Mouse (Mus musculus) heart, embryonic 13.5 days (tissue): Measurements from ENCODE around the gene Sae1. TPM values are rescaled to one million over a fixed set of nuclear protein-coding genes. Genes with fewer than 3 reads are reported as not detected.

Experiments
- ATAC-seq: fragments of 200-750 bp; cut with Nextera tagmentation; 2 replicates; pipeline ENCODE4 v1.8.0; 2017; ENCODE audit warnings: moderate TSS enrichment; ENCODE audit not compliant: insufficient number of reproducible peaks, low FRiP score, low TSS enrichment; ENCODE audit errors: extremely low read depth
- H3K27ac ChIP-seq: fragments of 300-500 bp; sonication (generic); replicated peaks from 2 replicates; pipeline ENCODE4 v1.5.1; 2015; ENCODE audit warnings: moderate library complexity, mild to moderate bottlenecking, inconsistent platforms
- H3K27me3 ChIP-seq: fragments of 300-500 bp; sonication (generic); replicated peaks from 2 replicates; pipeline ENCODE4 v1.6.1; 2015; ENCODE audit warnings: mild to moderate bottlenecking, inconsistent platforms
- H3K36me3 ChIP-seq: fragments of 300-500 bp; sonication (generic); 2 replicates; pipeline ENCODE4 v1.6.1; 2015; ENCODE audit warnings: mild to moderate bottlenecking, inconsistent platforms
- H3K4me1 ChIP-seq: fragments of 300-500 bp; sonication (generic); 2 replicates; pipeline ENCODE4 v1.6.1; 2015; ENCODE audit warnings: inconsistent platforms
- H3K4me2 ChIP-seq: fragments of 300-500 bp; sonication (generic); 2 replicates; pipeline ENCODE4 v1.6.1; 2015; ENCODE audit warnings: inconsistent platforms, mild to moderate bottlenecking, moderate library complexity
- H3K4me3 ChIP-seq: fragments of 300-500 bp; sonication (generic); 2 replicates; pipeline ENCODE4 v1.5.1; 2015; ENCODE audit warnings: moderate library complexity, mild to moderate bottlenecking, inconsistent platforms
- H3K9ac ChIP-seq: fragments of 300-500 bp; sonication (generic); 2 replicates; pipeline ENCODE4 v1.6.1; 2015; ENCODE audit warnings: inconsistent platforms, mild to moderate bottlenecking, moderate library complexity
- H3K9me3 ChIP-seq: fragments of 300-500 bp; sonication (generic); 2 replicates; pipeline ENCODE4 v1.6.1; 2016; ENCODE audit warnings: inconsistent platforms
- WGBS: fragments of 180-500 bp; shearing (Covaris S2); methylation state at CpG from one replicate; pipeline ENCODE4 v1.1.7; 2015; ENCODE audit warnings: mixed read lengths; 5-methylcytosine and 5-hydroxymethylcytosine counted together
- polyA plus RNA-seq: library from polyadenylated mRNA; unstranded; fragments of >200 nt; fragmentation: Nextera tagmentation; extraction: Ambion mirVana; gene quantifications from 2 replicates; pipeline ENCODE4 v1.2.1, GENCODE M21; 2015

The Sae1 gene
- polyA plus RNA-seq, 1 experiment from 2014 or later, result 210 TPM

GRCm38 (mm10) chr7:16271139-16271538, 116.5 kb downstream of the Sae1 start:
- H3K9me3 ChIP-seq, result no peaks in the 10 kb centered on the region
- H3K36me3 ChIP-seq, result peaks cover 13% of the 10 kb centered on the region
- peaks cover 31% of the 10 kb centered on the region for H3K4me1 ChIP-seq
- no peak overlapping the region for H3K27ac ChIP-seq
- no peaks in the 10 kb centered on the region for H3K27me3 ChIP-seq
- 81% methylated on average over 1 of the region's 1 CpGs for WGBS
- no peak overlapping the region for H3K4me3 ChIP-seq
- H3K4me2 ChIP-seq, result no peak overlapping the region
- no peak for ATAC-seq
- H3K9ac ChIP-seq, result 0 out of 2 replicates have a peak overlapping the region, but pooled peaks have one; percentile 88

Other genes starting within 250 kb of the Sae1 start
- gene Meis3, start 212.7 kb downstream of the Sae1 start, polyA plus RNA-seq, result 17.1 and 19.4 TPM in 2 replicates
- 10.5 and 11.0 TPM in 2 replicates for gene Dhx34, start 165.8 kb downstream of the Sae1 start, polyA plus RNA-seq
- gene C5ar2, start 143.7 kb downstream of the Sae1 start, polyA plus RNA-seq, result 0.76 and 0.78 TPM in 2 replicates
- gene C5ar1, start 128.3 kb downstream of the Sae1 start, polyA plus RNA-seq, result 1.5 and 2.2 TPM in 2 replicates
- 10.7 TPM in 2 replicates for gene Inafm1, start 114.2 kb downstream of the Sae1 start, polyA plus RNA-seq
- gene Ccdc9, start 101.0 kb downstream of the Sae1 start, polyA plus RNA-seq, result 14.3 and 16.5 TPM in 2 replicates
- gene Bbc3, start 79.4 kb downstream of the Sae1 start, polyA plus RNA-seq, result 8.2 and 8.8 TPM in 2 replicates
- 8.2 and 8.7 TPM in 2 replicates for gene Zc3h4, start 13.1 kb upstream of the Sae1 start, polyA plus RNA-seq
- 73.2 and 79.2 TPM in 2 replicates for gene Tmem160, start 65.0 kb upstream of the Sae1 start, polyA plus RNA-seq
- 0.36 and 0.37 TPM in 2 replicates for gene Npas1, start 89.9 kb upstream of the Sae1 start, polyA plus RNA-seq
- gene Arhgap35, start 227.2 kb upstream of the Sae1 start, polyA plus RNA-seq, result 13.0 and 13.3 TPM in 2 replicates